8 mouse cellular contexts compared by ENCODE assay signal in the genomic region with DNA sequence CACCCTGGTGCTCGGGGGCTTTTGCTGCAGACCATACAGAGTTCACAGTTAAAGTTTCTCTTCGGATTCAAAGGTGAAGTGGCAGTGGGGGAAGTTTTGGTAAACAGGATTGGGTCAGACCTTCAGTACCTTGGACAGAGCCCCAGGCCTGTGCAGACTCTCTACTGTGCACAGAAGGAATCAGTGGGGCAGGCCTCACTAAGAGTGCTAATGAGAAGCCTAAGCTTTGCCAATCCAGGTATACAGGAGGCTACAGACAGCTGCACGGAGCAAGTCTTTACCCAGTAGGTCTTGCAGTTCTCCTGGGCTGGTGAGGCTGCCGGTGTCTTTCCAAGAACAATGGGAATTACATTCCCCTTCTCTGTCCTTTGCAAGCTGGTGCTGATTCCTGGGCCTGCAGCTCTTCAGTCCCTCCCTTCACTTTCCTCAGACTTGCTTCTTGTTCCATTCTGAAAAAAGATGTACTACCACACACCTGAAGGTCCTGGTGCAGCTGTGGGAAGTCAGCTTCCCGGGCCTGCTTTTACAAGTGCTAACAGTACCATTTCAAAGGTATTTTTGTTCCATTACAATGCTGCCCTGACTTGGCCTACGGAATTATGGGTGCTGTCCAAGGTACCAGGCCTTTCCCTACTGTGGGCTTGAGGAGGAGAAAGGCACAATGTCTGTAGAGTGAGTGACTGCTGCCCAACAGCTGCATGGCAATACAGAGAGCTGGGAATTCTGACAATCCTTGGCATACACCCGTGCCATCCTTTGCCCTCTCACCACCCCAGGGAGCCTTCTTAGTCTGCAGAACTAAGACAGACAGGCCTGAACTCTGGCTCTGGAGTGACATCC.
A peak's percentile ranks its signal among the peaks of the same experiment; 100 is the strongest.
DNase-seq lines count a peak whose midpoint lies in the region; ATAC-seq and TF ChIP-seq lines count a peak whose summit lies in the region.
"Had no signal": no experiment of that assay in that cellular context is flagged by ENCODE, and none has a peak within 500 bp of the region (broad histone marks: within the 10 kb centered on the region; RNA-seq: fewer than 3 reads in every experiment).

No protein-coding gene starts in this region.

- no peaks in the 10 kb centered on the region for H3K36me3 ChIP-seq in liver, postnatal 0 days (replicated peaks; ENCODE audit: insufficient read depth, low read length)
- no peaks in the 10 kb centered on the region for H3K36me3 ChIP-seq in ES-E14 (ENCODE audit: control insufficient read depth, insufficient read depth, low read length, poor library complexity, severe bottlenecking)
- H3K36me3 ChIP-seq in limb, embryonic 14.5 days (ENCODE audit: control insufficient read depth, insufficient read depth, low read length) = peaks cover 9% of the 10 kb centered on the region

- peak; percentile 30 for DNase-seq in liver
- no peak for DNase-seq in liver, postnatal 0 days
- peak; percentile 52 for DNase-seq in ES-E14 (ENCODE audit: low read depth, low spot score)
- peak; percentile 70 for DNase-seq in adipocyte (ENCODE audit: low spot score)
- peak; percentile 63 for DNase-seq in limb, embryonic 14.5 days (ENCODE audit: low spot score)
- DNase-seq in right cerebral cortex, postnatal 10 days (ENCODE audit: low spot score in 2 of 2) = no peak
- no peak for DNase-seq in left cerebral cortex, adult 18-20 months (ENCODE audit: low spot score in 2 of 2)
- DNase-seq: heart, postnatal 36 days had no signal

- no peaks in the 10 kb centered on the region for H3K27me3 ChIP-seq in liver, postnatal 0 days (ENCODE audit: insufficient read depth, low read length)
- no peaks in the 10 kb centered on the region for H3K27me3 ChIP-seq in limb, embryonic 14.5 days (ENCODE audit: control insufficient read depth, insufficient read depth, low read length)

- no peak overlapping the region for H3K9ac ChIP-seq in liver, postnatal 0 days (replicated peaks)
- H3K9ac ChIP-seq in ES-E14 (ENCODE audit: insufficient read depth, low read depth, low read length, poor library complexity, severe bottlenecking) = no peak overlapping the region
- no peak overlapping the region for H3K9ac ChIP-seq in limb, embryonic 14.5 days (ENCODE audit: low read depth, low read length, severe bottlenecking)

- 45% methylated on average over 7 of the region's 7 CpGs for WGBS in liver, postnatal 0 days (ENCODE audit: insufficient replicate concordance)
- 47% methylated on average over 7 of the region's 7 CpGs for WGBS in limb, embryonic 14.5 days

- H3K9me3 ChIP-seq in liver, postnatal 0 days (ENCODE audit: low read length) = no peaks in the 10 kb centered on the region
- H3K9me3 ChIP-seq in ES-E14 (ENCODE audit: control insufficient read depth, insufficient read depth, low read depth, low read length) = no peaks in the 10 kb centered on the region
- no peaks in the 10 kb centered on the region for H3K9me3 ChIP-seq in limb, embryonic 14.5 days (ENCODE audit: control insufficient read depth, low read length)

- no peak for TF ChIP-seq POLR2A in limb, embryonic 14.5 days (IDR thresholded peaks at IDR 0.05; ENCODE audit: borderline replicate concordance, extremely low read depth, insufficient read depth, insufficient read length)

- H3K27ac ChIP-seq in liver, postnatal 0 days (ENCODE audit: low read depth) = no peak overlapping the region
- no peak overlapping the region for H3K27ac ChIP-seq in ES-E14 (ENCODE audit: insufficient read depth, low read depth, low read length, poor library complexity, severe bottlenecking)
- no peak overlapping the region for H3K27ac ChIP-seq in limb, embryonic 14.5 days (replicated peaks; ENCODE audit: low read depth, low read length)

- no peak for ATAC-seq in liver, postnatal 0 days
- ATAC-seq in limb, embryonic 14.5 days (ENCODE audit: low FRiP score, low read depth) = no peak

- no peak overlapping the region for H3K4me3 ChIP-seq in liver, postnatal 0 days (ENCODE audit: low read depth, low read length)
- no peak overlapping the region for H3K4me3 ChIP-seq in ES-E14 (ENCODE audit: insufficient read depth in 1 of 2, low read depth in 1 of 2, low read length in 2 of 2, poor library complexity in 1 of 2, severe bottlenecking in 1 of 2)
- H3K4me3 ChIP-seq in limb, embryonic 14.5 days (replicated peaks; ENCODE audit: low read length) = no peak overlapping the region

- no peak for TF ChIP-seq EP300 in liver, postnatal 0 days (IDR thresholded peaks at IDR 0.05; ENCODE audit: low read depth)

- in situ Hi-C loops in ES-E14 (cut with MboI; ENCODE audit: low sequenced_read_pairs in 2 of 2, unreplicated experiment in 2 of 2) = no loop called here

- no peak overlapping the region for H3K4me2 ChIP-seq in liver, postnatal 0 days (ENCODE audit: low read depth, low read length)
- H3K4me2 ChIP-seq in limb, embryonic 14.5 days (replicated peaks; ENCODE audit: low read depth, low read length, severe bottlenecking) = no peak overlapping the region

- TF ChIP-seq CTCF in liver, postnatal 0 days (IDR thresholded peaks at IDR 0.05; ENCODE audit: low read depth) = no peak

- no peaks in the 10 kb centered on the region for H3K4me1 ChIP-seq in liver, postnatal 0 days (ENCODE audit: insufficient read depth)
- H3K4me1 ChIP-seq in ES-E14 (ENCODE audit: control insufficient read depth in 2 of 2, insufficient read depth in 2 of 2, low read length in 2 of 2, poor library complexity in 1 of 2) = no peaks in the 10 kb centered on the region
- no peaks in the 10 kb centered on the region for H3K4me1 ChIP-seq in limb, embryonic 14.5 days (ENCODE audit: control insufficient read depth, insufficient read depth, low read length)

TF ChIP-seq in ES-E14, 5 proteins besides CTCF, POLR2A, EP300 and RAD21:
- 0 out of 2 replicates have a peak, but pooled peaks have one; percentile 25 for TF ChIP-seq HCFC1 (IDR thresholded peaks at IDR 0.05; ENCODE audit: borderline replicate concordance, insufficient read depth, low read length)
- TF ChIP-seq ZNF384 (IDR thresholded peaks at IDR 0.05; ENCODE audit: low read depth, low read length) = no peak
- no peak for TF ChIP-seq MAFK (IDR thresholded peaks at IDR 0.05; ENCODE audit: insufficient read depth, low read depth, low read length)

Comparison
In these comparisons a context has a peak if more than half of its experiments do, and no peak if none do; other contexts are left out.
1. DNase-seq: peak in liver (single experiment), ES-E14 (single experiment), adipocyte (single experiment) and limb, embryonic 14.5 days (single experiment); none in liver, postnatal 0 days (single experiment), right cerebral cortex, postnatal 10 days (0 of 2) and left cerebral cortex, adult 18-20 months (0 of 2).